Mouse (Mus musculus): Measurements from ENCODE around the gene Egln2. TPM values are rescaled to one million over a fixed set of nuclear protein-coding genes. Genes with fewer than 3 reads are reported as not detected.

The Egln2 gene
- polyA plus RNA-seq (2017; shearing (Covaris generic)): 82.0 TPM

GRCm38 (mm10) chr7:27166614-27167474 is at the start of gene Egln2:
Gene Egln2 (minus strand): TSS chr7:27166802.

GRCm38 (mm10) chr7:27195681-27196611 is 29.3 kb upstream of the Egln2 start, which contains the start of the genes BC024978 and Snrpa:
Gene BC024978 (plus strand): TSS chr7:27195781.
Gene Snrpa (minus strand): TSS chr7:27196271.

GRCm38 (mm10) chr7:27180837-27181695 is 14.5 kb upstream of the Egln2 start, which contains the start of the genes Gm21983 and Mia:
Gene Gm21983 (minus strand): TSS chr7:27181086.
Gene Mia (minus strand): TSS chr7:27181157.

GRCm38 (mm10) chr7:27178324-27179216 is 12.0 kb upstream of the Egln2 start, which contains the start of gene Rab4b:
Gene Rab4b (minus strand): TSS chr7:27178896.

GRCm38 (mm10) chr7:27153205-27153764 is 13.3 kb downstream of the Egln2 start, which contains the start of gene Cyp2t4:
Gene Cyp2t4 (plus strand): TSS chr7:27153714.

GRCm38 (mm10) chr7:27119676-27120075 is 46.9 kb downstream of the Egln2 start, which contains the start of gene Cyp2f2:
Gene Cyp2f2 (plus strand): TSS chr7:27119909.

Other genes with a start within 250 kb of the Egln2 start
- not detected for gene Cyp2a22, start 227.4 kb downstream of the Egln2 start, polyA plus RNA-seq (2017; shearing (Covaris generic))
- gene Cyp2a12, start 137.7 kb downstream of the Egln2 start, polyA plus RNA-seq (2017; shearing (Covaris generic)): not detected
- gene Cyp2f2, start 46.9 kb downstream of the Egln2 start, polyA plus RNA-seq (2017; shearing (Covaris generic)): not detected
- 0.17 TPM for gene Cyp2t4, start 13.1 kb downstream of the Egln2 start, polyA plus RNA-seq (2017; shearing (Covaris generic))
- gene Rab4b, start 12.1 kb upstream of the Egln2 start, polyA plus RNA-seq (2017; shearing (Covaris generic)): 152 TPM
- gene Gm21983, start 14.3 kb upstream of the Egln2 start, polyA plus RNA-seq (2017; shearing (Covaris generic)): 0.54 TPM
- not detected for gene Mia, start 14.4 kb upstream of the Egln2 start, polyA plus RNA-seq (2017; shearing (Covaris generic))
- 1.6 TPM for gene BC024978, start 29.0 kb upstream of the Egln2 start, polyA plus RNA-seq (2017; shearing (Covaris generic))
- 115 TPM for gene Snrpa, start 29.5 kb upstream of the Egln2 start, polyA plus RNA-seq (2017; shearing (Covaris generic))
- gene Itpkc, start 61.9 kb upstream of the Egln2 start, polyA plus RNA-seq (2017; shearing (Covaris generic)): 4.7 TPM
- gene Coq8b, start 66.2 kb upstream of the Egln2 start, polyA plus RNA-seq (2017; shearing (Covaris generic)): 29.8 TPM
- 0.83 TPM for gene Numbl, start 91.6 kb upstream of the Egln2 start, polyA plus RNA-seq (2017; shearing (Covaris generic))
- 0.82 TPM for gene Ltbp4, start 170.9 kb upstream of the Egln2 start, polyA plus RNA-seq (2017; shearing (Covaris generic))
- 105 TPM for gene Shkbp1, start 189.2 kb upstream of the Egln2 start, polyA plus RNA-seq (2017; shearing (Covaris generic))
- 0.61 TPM for gene Gm20479, start 190.6 kb upstream of the Egln2 start, polyA plus RNA-seq (2017; shearing (Covaris generic))

All from activated CD4-positive, CD25-positive, alpha-beta regulatory T cell, adult 9 weeks (primary cell).